Mouse (Mus musculus): ENCODE data around the gene Rfx4.

Rfx4 gene

GRCm38 (mm10) chr10:84871921-84872320 lies 116.1 kb downstream of the Rfx4 start:
- DNase-seq, result no peak

GRCm38 (mm10) chr10:84879823-84880571 lies 124.1 kb downstream of the Rfx4 start:
- no peak for DNase-seq

- no peak for DNase-seq
Measured at GRCm38 (mm10) chr10:84882528-84882927, 126.7 kb downstream of the Rfx4 start.

- DNase-seq, result no peak
Measured at GRCm38 (mm10) chr10:84885341-84885884, 129.6 kb downstream of the Rfx4 start.

- DNase-seq, result no peak
Measured at GRCm38 (mm10) chr10:84886221-84886627, 130.4 kb downstream of the Rfx4 start.

- DNase-seq, result no peak
Measured at GRCm38 (mm10) chr10:84886785-84887184, 130.9 kb downstream of the Rfx4 start.

- no peak for DNase-seq
Measured at GRCm38 (mm10) chr10:84889096-84889846, 133.4 kb downstream of the Rfx4 start.

- DNase-seq, result no peak
Measured at GRCm38 (mm10) chr10:84895810-84896358, 140.0 kb downstream of the Rfx4 start.

- no peak for DNase-seq
Measured at GRCm38 (mm10) chr10:84896941-84897930, 141.4 kb downstream of the Rfx4 start.

- no peak for DNase-seq
Measured at GRCm38 (mm10) chr10:84898144-84898979, 142.5 kb downstream of the Rfx4 start.

GRCm38 (mm10) chr10:84901676-84902075 lies 145.8 kb downstream of the Rfx4 start:
- DNase-seq, result no peak

- no peak for DNase-seq
Measured at GRCm38 (mm10) chr10:84902213-84902612, 146.4 kb downstream of the Rfx4 start.

- no peak for DNase-seq
Measured at GRCm38 (mm10) chr10:84903307-84903706, 147.4 kb downstream of the Rfx4 start.

GRCm38 (mm10) chr10:84903742-84904141 lies 147.9 kb downstream of the Rfx4 start:
- no peak for DNase-seq

- DNase-seq, result no peak
Measured at GRCm38 (mm10) chr10:84906895-84907294, 151.0 kb downstream of the Rfx4 start.

- DNase-seq, result no peak
Measured at GRCm38 (mm10) chr10:84908006-84908405, 152.1 kb downstream of the Rfx4 start.

GRCm38 (mm10) chr10:84908471-84908870 lies 152.6 kb downstream of the Rfx4 start:
- DNase-seq, result no peak

GRCm38 (mm10) chr10:84909021-84909801 lies 153.3 kb downstream of the Rfx4 start:
- no peak for DNase-seq

GRCm38 (mm10) chr10:84910194-84910593 lies 154.3 kb downstream of the Rfx4 start:
- DNase-seq, result no peak

GRCm38 (mm10) chr10:84910758-84911384 lies 155.0 kb downstream of the Rfx4 start:
- DNase-seq, result no peak

All from cerebellum, adult 9-10 months (tissue).